Mouse (Mus musculus) C2C12 (cell line): ENCODE measurements around the gene Dlgap1. TPM values are rescaled to one million over a fixed set of nuclear protein-coding genes. Genes with fewer than 3 reads are reported as not detected.

Source experiments
- H3K27me3 ChIP-seq: one replicate; pipeline ENCODE4 v1.6.1; 2011; ENCODE audit not compliant: control insufficient read depth, insufficient read depth, insufficient read length
- H3K36me3 ChIP-seq: one replicate; pipeline ENCODE4 v1.6.1; 2011; ENCODE audit not compliant: control insufficient read depth, insufficient read depth
- H3K4me3 ChIP-seq: one replicate; pipeline ENCODE4 v1.5.1; 2011; ENCODE audit warnings: mild to moderate bottlenecking, control low read depth; ENCODE audit not compliant: poor library complexity, insufficient read depth, severe bottlenecking
- H3K79me2 ChIP-seq: one replicate; pipeline ENCODE4 v1.6.1; 2011; ENCODE audit not compliant: control insufficient read depth, insufficient read depth
- H3K79me3 ChIP-seq: one replicate; pipeline ENCODE4 v1.6.1; 2011; ENCODE audit warnings: low read depth, control low read depth
- H3ac ChIP-seq: one replicate; pipeline ENCODE3; 2011; ENCODE audit warnings: low read depth; ENCODE audit not compliant: control insufficient read depth, insufficient read length
- CEBPB ChIP-seq: IDR thresholded peaks from one replicate; pipeline ENCODE4 v1.6.1; 2011; ENCODE audit warnings: low read depth, mild to moderate bottlenecking, control low read depth, moderate library complexity
- CTCF ChIP-seq: IDR thresholded peaks from one replicate; pipeline ENCODE4 v1.5.1; 2011; ENCODE audit not compliant: control insufficient read depth, insufficient read depth, insufficient read length
- FOSL1 ChIP-seq: IDR thresholded peaks from one replicate; pipeline ENCODE4 v1.8.0; 2011; ENCODE audit warnings: mild to moderate bottlenecking, low read length; ENCODE audit not compliant: poor library complexity, insufficient read depth, severe bottlenecking
- MAX ChIP-seq: IDR thresholded peaks from one replicate; pipeline ENCODE4 v1.6.1; 2011; ENCODE audit warnings: mild to moderate bottlenecking, control low read depth
- MYOD1 ChIP-seq: IDR thresholded peaks from one replicate; pipeline ENCODE4 v1.6.1; 2011; ENCODE audit warnings: low read depth; ENCODE audit not compliant: control insufficient read depth, insufficient read length
- MYOG ChIP-seq: IDR thresholded peaks from one replicate; pipeline ENCODE4 v1.6.1; 2011; ENCODE audit not compliant: control insufficient read depth, insufficient read length; ENCODE audit errors: extremely low read depth
- USF1 ChIP-seq: IDR thresholded peaks from one replicate; pipeline ENCODE4 v1.6.1; 2011; ENCODE audit warnings: low read depth, mild to moderate bottlenecking, control low read depth, moderate library complexity
- polyA plus RNA-seq: library from polyadenylated mRNA; unstranded; fragments of >200 nt; fragmentation: generic; extraction: Trizol; gene quantifications from one replicate; pipeline ENCODE4 v1.2.1, GENCODE M21; 2012; ENCODE audit warnings: missing spikeins

Dlgap1 gene
- polyA plus RNA-seq, 1 experiment: 0.22 TPM

GRCm38 (mm10) chr17:70838031-70838430 lies 869.2 kb downstream of the Dlgap1 start:
- H3ac ChIP-seq: no peak overlapping the region
- no peaks in the 10 kb centered on the region for H3K27me3 ChIP-seq
- H3K79me2 ChIP-seq: peaks cover 30% of the 10 kb centered on the region
- H3K79me3 ChIP-seq: peaks cover 7% of the 10 kb centered on the region
- no peak for TF ChIP-seq MAX
- no peak for TF ChIP-seq CTCF
- TF ChIP-seq FOSL1: no peak
- TF ChIP-seq MYOG: no peak
- TF ChIP-seq USF1: no peak
- no peak for TF ChIP-seq CEBPB
- no peak for TF ChIP-seq MYOD1
- H3K4me3 ChIP-seq: no peak overlapping the region
- peaks cover 48% of the 10 kb centered on the region for H3K36me3 ChIP-seq

- TF ChIP-seq MYOG: no peak
- no peak for TF ChIP-seq MAX
- no peak for TF ChIP-seq MYOD1
- TF ChIP-seq CTCF: no peak
- no peak for TF ChIP-seq CEBPB
- no peak for TF ChIP-seq FOSL1
- no peak for TF ChIP-seq USF1
- Histone ChIP-seq H3K4me3 (no peak overlapping the region), H3K79me2 (peaks cover 35% of the 10 kb centered on the region), H3K79me3 (peaks cover 10% of the 10 kb centered on the region), H3K27me3 (no peaks in the 10 kb centered on the region), H3ac (no peak overlapping the region), H3K36me3 (peaks cover 53% of the 10 kb centered on the region)
Observed at GRCm38 (mm10) chr17:70838533-70838932, 869.7 kb downstream of the Dlgap1 start.

GRCm38 (mm10) chr17:70843252-70843651 lies 874.4 kb downstream of the Dlgap1 start:
- Histone ChIP-seq H3K79me2 (peaks cover 83% of the 10 kb centered on the region), H3K4me3 (no peak overlapping the region), H3ac (no peak overlapping the region), H3K36me3 (peaks cover 81% of the 10 kb centered on the region), H3K79me3 (peaks cover 52% of the 10 kb centered on the region), H3K27me3 (no peaks in the 10 kb centered on the region)
- no peak for TF ChIP-seq USF1
- no peak for TF ChIP-seq MAX
- TF ChIP-seq FOSL1: no peak
- no peak for TF ChIP-seq CEBPB
- TF ChIP-seq MYOD1: no peak

GRCm38 (mm10) chr17:70844971-70845370 lies 876.1 kb downstream of the Dlgap1 start:
- no peak overlapping the region for H3ac ChIP-seq
- H3K36me3 ChIP-seq: peaks cover 64% of the 10 kb centered on the region
- no peak for TF ChIP-seq MYOD1
- no peak for TF ChIP-seq CEBPB
- no peak for TF ChIP-seq MAX
- TF ChIP-seq FOSL1: no peak
- no peak for TF ChIP-seq MYOG
- no peak for TF ChIP-seq USF1
- no peak for TF ChIP-seq CTCF

GRCm38 (mm10) chr17:70845543-70845942 lies 876.7 kb downstream of the Dlgap1 start:
- Histone ChIP-seq H3K36me3 (peaks cover 59% of the 10 kb centered on the region), H3K79me3 (peaks cover 62% of the 10 kb centered on the region), H3K27me3 (no peaks in the 10 kb centered on the region), H3K79me2 (peaks cover 97% of the 10 kb centered on the region), H3K4me3 (no peak overlapping the region), H3ac (no peak overlapping the region)
- TF ChIP-seq FOSL1 (no peak), CEBPB (no peak), CTCF (no peak), USF1 (no peak), MAX (no peak), MYOD1 (no peak), MYOG (no peak)

More at GRCm38 (mm10) chr17:70844971-70845370, 876.1 kb downstream of the Dlgap1 start:
- H3K79me3 ChIP-seq: peaks cover 63% of the 10 kb centered on the region
- peaks cover 95% of the 10 kb centered on the region for H3K79me2 ChIP-seq
- H3K4me3 ChIP-seq: no peak overlapping the region
- no peaks in the 10 kb centered on the region for H3K27me3 ChIP-seq

GRCm38 (mm10) chr17:70846111-70846644 lies 877.3 kb downstream of the Dlgap1 start:
- H3K79me2 ChIP-seq: peaks cover 99% of the 10 kb centered on the region
- H3K27me3 ChIP-seq: no peaks in the 10 kb centered on the region
- peaks cover 54% of the 10 kb centered on the region for H3K36me3 ChIP-seq
- TF ChIP-seq FOSL1 (no peak), MAX (no peak), CEBPB (no peak), CTCF (no peak), MYOD1 (no peak), USF1 (no peak), MYOG (no peak)
- no peak overlapping the region for H3ac ChIP-seq
- H3K79me3 ChIP-seq: peaks cover 65% of the 10 kb centered on the region
- H3K4me3 ChIP-seq: no peak overlapping the region
